Mouse (Mus musculus): ENCODE results near the gene Nfatc4.

Gene Nfatc4

DNA sequence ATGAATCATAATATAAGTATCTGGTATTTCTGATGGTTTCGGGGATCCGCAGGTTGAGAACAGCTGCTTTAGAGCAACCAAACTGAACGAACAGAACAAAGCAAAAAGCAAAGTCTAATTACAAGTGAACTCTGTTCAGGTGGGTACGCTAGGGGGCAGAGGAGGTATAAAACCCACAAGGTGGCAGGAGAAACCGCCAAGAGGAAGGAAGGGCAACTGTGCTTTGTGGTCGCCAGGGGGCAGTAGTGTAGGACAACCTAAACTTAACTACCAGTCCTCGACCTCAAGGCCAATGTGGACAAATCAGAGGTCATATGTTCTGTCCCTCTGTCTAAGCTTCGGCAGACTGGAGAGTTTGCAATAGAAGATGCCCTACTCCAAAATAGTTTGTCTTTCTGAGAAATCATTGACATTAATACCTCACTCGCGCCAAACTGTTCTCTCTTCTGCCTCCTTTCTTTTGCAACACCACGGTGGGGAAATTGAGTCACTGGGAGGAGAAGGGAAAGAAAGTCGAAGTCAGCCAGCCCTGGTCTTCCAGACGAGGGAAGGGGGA is 431 bp upstream of the Nfatc4 start:
- DNase-seq (ENCODE audit: low read depth, low spot score) = peak; percentile 96

GRCm38 (mm10) chr14:55824001-55824480 is 1.1 kb downstream of the Nfatc4 start:
- DNase-seq (ENCODE audit: low read depth, low spot score) = peak; percentile 54

DNA sequence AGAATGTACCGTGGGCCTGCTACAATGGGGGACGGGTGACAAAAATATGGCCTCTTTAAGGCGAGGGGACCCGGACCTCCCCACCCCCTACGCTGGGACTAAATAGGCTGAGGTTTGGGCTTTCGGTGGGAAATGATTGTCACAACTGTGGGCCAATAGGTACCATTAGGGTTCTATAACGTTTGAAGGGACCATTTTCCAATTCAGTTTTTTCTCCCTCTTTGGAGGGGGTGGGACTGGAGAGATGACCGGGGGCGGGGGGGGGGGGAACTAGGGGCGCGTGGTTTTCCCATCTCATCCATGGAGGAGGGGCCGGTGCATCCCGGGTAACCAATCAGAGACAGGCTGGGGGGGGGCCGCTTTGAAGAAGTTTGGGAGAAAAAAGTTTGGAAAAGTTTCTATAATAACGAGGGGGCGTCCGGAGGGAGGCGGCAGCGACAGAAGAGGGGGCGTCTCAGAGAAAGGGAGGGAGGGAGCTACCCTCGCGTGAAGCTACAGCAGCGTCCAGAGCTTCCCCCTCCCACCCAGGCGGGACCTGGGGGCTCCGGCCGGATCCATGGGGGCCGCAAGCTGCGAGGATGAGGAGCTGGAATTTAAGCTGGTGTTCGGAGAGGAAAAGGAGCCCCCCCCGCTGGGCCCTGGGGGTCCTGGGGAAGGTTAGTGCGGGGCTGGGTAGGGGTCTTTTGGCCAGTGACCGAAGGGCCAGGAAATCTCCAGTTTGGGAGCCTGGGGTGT is 1.7 kb downstream of the Nfatc4 start:
- no peak for DNase-seq (ENCODE audit: low read depth, low spot score)

- DNase-seq (ENCODE audit: low read depth, low spot score) = no peak
Measured at GRCm38 (mm10) chr14:55825216-55826051, 2.5 kb downstream of the Nfatc4 start.

- no peak for DNase-seq (ENCODE audit: low read depth, low spot score)
Measured at GRCm38 (mm10) chr14:55826142-55826541, 3.2 kb downstream of the Nfatc4 start.

- DNase-seq (ENCODE audit: low read depth, low spot score) = no peak
Measured at GRCm38 (mm10) chr14:55826551-55827340, 3.8 kb downstream of the Nfatc4 start.

DNA sequence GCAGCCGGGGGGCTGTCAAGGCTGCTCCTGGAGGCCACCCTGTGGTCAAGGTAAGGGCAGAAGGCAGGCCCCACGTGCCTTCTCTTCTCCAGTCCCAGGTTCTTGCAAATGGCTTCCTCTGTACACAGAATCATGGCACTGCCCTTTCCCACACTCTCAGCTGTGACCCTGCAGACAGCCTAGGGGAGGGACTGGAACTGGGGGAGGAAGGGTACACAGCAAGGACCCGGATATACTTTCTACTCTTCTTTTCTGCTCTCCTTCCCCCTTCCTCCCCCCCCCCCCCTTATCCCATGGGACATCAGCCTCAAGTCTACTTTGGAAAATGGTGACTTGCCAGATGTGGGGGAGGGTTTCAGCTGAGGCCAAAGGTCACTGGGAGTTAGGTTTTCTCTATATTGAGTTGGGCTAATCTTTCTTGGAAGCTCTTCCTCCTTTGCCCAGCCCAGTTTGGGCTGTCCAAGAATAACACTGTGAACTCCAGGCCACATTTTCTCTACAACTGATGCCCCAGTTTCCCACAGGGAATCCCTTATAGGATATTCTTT is 5.8 kb downstream of the Nfatc4 start:
- no peak for DNase-seq (ENCODE audit: low read depth, low spot score)

DNA sequence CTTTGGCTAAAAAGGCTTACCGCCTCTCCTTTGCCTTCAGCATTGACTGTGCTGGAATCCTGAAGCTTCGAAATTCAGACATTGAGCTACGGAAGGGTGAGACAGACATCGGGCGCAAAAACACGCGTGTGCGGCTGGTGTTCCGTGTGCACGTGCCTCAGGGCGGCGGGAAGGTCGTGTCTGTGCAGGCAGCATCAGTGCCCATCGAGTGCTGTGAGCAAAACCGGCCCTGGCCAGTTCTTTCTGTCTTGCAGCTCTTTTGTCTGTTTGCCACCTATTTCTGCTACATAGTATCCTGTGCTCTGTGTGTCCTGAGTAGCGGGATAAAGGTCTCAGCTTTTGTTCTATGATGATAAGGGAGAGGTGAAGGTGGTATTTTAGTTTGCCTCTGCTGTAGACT is 6.9 kb downstream of the Nfatc4 start:
- DNase-seq (ENCODE audit: low read depth, low spot score) = peak; percentile 64

DNA sequence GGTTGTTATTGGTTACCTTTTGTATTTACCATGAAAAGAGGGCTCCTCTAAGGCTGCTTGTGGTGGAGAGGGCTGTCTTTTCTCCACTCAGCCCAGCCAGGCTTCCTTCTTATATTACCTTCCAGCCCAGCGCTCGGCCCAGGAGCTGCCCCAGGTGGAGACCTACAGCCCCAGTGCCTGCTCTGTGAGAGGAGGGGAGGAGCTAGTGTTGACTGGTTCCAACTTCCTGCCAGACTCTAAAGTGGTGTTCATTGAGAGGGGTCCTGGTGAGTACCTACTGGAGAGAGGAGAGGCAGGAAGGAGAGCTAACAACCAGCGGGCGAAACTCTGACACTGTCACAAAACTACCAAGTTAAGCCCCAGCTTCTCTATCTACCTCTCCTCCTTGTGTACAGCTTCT is 7.4 kb downstream of the Nfatc4 start:
- DNase-seq (ENCODE audit: low read depth, low spot score) = peak; percentile 43

- no peak for DNase-seq (ENCODE audit: low read depth, low spot score)
Measured at GRCm38 (mm10) chr14:55833126-55833525, 10.2 kb downstream of the Nfatc4 start.

- DNase-seq (ENCODE audit: low read depth, low spot score) = peak; percentile 76
Measured at GRCm38 (mm10) chr14:55834808-55835533, 12.0 kb downstream of the Nfatc4 start.

GRCm38 (mm10) chr14:55838312-55838711 is 15.4 kb downstream of the Nfatc4 start:
- no peak for DNase-seq (ENCODE audit: low read depth, low spot score)

DNA sequence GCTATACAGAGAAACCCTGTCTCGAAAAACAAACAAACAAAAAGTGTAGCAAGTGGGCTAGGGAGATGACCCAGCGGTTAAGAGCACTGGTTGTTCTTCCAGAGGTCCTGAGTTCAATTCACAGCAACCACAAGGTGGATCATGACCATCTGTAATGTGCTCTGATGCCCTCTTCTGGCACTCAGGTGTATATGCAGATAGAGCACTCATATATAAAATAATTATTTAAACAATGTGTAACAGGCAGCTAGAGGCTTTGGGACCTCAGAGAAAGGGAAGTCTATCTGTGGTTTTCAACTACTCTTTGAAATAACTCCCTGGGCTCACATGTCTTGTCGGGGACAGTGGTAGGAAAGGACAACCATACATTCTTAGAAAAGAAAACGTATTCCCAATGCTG is 15.8 kb downstream of the Nfatc4 start:
- peak; percentile 53 for DNase-seq (ENCODE audit: low read depth, low spot score)

DNA sequence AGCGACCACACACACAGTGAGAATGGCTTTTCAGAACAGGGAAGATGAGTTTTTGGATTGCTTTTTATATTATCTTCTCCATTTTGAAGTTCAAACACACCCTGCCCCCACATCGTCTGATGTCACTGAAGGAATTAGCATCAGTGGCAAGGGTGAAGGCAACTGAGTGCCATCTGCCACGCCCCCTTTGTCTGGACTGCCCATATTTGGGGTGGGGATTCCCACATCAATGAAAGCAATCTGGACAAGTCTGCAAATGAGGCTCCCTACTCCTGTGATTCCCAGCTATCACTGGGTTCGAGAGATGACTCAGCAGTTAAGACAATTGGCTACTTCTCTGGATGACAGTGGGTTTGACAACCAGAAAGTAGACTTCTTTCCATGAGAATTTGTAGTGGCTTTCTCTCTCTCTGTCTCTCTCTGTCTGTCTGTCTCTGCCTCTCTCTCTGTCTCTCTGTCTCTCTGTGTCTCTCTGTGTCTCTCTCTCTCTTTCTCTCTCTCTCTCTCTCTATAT is 18.0 kb downstream of the Nfatc4 start:
- DNase-seq (ENCODE audit: low read depth, low spot score) = peak; percentile 82

DNA sequence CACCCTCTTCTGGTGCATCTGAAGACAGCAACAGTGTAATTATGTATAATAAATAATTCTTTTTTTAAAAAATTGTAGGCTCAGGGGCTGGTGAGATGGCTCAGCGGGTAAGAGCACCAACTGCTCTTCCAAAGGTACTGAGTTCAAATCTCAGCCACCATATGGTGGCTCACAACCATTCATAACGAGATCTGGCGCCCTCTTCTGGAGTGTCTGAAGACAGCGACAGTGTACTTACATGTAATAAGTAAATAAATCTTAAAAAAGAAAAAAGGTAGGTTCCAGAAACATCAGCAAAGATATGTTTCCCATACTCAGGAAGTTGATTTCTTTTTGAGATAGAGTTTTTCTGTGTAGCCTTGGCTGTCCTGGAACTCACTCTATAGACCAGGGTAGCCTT is 19.9 kb downstream of the Nfatc4 start:
- no peak for DNase-seq (ENCODE audit: low read depth, low spot score)

- DNase-seq (ENCODE audit: low read depth, low spot score) = no peak
Measured at GRCm38 (mm10) chr14:55845506-55846294, 22.8 kb downstream of the Nfatc4 start.

GRCm38 (mm10) chr14:55850885-55851284 is 27.9 kb downstream of the Nfatc4 start:
- peak; percentile 89 for DNase-seq (ENCODE audit: low read depth, low spot score)

DNA sequence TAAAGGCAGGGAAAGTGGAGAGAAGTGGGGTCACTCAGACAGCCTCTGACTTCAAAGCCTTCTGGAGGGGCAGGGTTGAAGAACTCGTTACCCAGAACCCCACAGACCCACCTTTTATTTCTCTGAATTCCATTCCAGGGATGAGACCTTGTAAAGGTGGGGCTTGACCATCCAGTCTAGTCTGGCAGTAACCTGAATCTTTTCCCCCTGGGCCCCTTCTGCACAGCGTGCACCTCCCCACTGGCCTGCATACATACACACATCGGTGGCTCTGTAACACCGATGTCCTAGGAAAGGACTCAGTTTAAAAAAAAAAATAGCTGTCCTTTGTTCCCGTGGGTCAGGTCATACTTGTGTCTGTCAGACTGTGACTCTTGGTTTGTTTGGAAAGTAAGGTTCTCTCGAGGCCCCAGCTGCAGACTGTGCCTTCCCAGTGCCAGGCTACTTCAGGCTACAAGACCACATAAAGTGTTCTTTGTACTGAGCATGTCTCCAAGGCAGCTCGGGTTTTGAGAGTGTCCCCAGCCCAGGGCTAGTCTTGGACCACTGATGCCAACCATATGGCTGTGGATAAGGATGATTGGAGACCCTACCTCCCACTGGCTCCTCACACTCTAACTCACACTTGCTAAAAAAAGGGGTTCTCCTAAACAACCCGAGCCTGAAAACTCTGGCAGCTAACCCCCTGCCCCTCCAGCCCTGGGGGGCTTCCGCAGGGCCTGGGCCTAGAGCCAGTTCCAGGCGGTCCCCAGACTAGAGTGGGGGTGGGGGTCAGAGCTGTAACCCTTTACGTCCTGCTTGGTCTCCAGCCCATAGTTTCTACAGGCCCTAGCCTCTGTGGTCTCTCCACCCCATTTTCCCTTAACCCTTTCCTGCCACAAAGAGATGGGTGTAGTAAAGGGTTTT is 30.0 kb downstream of the Nfatc4 start:
- peak; percentile 81 for DNase-seq (ENCODE audit: low read depth, low spot score)

All from ZHBTc4 (cell line).